Mouse (Mus musculus) CH12F3 (cell line): ENCODE results near the gene Tuba1a.
"Not testable (repeated sequence)": the region's sequence is repeated elsewhere in the genome, so short reads cannot be mapped to it uniquely, and the experiment has no call there.

Experiments used
- in situ Hi-C: fragments of 300-500 bp; cut with MboI; formaldehyde crosslinking; loops from 2 replicates; pipeline ENCODE4 v1.14.3; 2020; ENCODE audit warnings: low sequenced_read_pairs

The Tuba1a gene

DNA sequence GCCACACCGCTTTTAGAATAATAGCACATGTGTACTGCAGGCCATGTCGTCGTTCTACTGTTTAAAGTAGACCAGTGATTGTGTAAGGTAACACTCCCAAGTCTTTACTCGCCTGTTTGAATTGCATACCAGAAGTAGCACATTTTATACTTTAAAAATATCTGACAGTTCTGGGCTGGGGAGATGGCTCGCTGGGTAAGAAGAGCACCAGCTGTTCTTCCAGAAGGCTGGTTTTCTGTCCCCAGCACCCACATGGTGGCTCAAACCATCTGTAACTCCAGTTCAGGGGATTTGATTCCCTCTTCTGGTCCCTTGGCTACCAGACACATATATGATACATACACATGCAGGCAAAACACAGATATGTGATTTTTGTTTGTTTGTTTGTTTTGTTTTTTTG lies 4.0 kb upstream of the Tuba1a start:
- in situ Hi-C loops, result no loop called here

DNA sequence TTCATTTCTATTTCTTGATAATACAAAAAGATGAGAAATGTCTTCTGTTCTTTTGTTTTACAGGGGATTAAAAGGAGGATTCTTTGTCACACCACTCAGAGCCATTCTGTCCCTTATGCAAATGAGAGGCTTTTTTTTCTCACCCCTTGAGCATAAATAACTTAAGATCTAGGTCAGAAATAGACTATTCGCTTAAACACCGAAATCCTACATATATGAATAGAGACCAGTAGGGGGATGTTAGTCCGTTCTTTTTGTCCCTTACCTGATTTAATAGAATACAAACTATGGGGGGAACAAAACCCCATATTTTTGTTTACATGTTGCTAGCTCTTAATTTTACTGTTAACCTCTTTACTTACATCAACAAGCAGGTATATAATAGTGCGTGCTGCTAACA lies 2.5 kb upstream of the Tuba1a start:
- in situ Hi-C loops, result no loop called here

DNA sequence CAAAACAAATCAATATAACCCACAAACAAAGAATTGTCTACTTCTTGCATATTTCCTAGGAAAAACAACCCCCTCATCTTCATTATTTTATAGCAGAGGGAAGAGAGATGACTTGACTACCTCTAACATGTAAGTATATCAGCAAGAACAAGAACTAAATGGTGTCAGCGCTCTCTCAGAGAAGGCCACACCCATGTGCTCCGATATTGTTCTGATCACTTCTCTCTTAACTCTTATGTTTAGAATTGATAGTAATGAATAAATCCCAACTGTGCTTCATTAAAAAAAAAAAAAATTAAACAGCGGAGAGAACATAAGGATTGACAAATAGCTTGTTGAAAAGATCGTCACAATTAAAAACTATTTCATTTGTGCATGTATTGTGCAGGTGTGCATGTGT lies 1.8 kb upstream of the Tuba1a start:
- in situ Hi-C loops, result no loop called here

DNA sequence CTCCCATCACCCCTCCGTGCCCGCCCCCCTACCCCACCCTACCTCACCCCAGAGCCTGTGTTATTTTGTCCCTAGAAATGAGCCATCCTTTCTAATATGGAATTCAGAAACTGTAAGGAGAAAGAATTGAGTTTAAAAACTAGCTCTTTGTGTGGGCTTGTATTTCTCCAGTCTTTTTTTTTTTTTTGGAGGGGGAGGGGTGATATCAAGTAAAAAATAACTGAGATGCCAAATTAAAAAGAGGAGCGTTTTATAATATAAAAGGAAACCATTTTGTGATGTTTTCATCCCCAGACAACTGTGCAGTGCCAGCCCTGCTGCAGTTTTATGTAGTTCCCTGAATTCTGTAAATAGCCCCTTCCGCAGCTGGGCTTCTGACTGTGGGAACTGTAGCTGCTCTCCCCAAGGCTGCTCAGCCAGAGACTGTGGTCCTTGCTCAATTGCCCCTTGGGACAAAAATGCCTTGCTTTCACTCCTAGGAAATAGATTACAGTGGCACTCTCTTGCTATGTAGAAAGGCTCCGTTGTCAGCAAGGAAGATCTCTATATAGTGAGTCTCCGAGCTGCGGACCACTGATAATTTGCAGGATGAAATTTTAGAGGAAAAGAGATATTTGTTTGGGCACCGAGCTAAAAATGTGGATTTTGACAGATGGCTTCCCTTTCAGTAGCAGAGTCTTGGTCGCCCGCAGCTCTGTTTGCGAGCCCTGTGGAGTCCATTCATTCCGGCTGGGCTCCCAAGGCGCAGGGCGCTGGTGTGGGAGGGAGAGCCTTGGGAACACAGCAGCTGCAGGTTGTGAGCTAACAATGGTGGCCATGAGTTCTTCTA lies 1.1 kb upstream of the Tuba1a start:
- in situ Hi-C loops, result no loop called here

DNA sequence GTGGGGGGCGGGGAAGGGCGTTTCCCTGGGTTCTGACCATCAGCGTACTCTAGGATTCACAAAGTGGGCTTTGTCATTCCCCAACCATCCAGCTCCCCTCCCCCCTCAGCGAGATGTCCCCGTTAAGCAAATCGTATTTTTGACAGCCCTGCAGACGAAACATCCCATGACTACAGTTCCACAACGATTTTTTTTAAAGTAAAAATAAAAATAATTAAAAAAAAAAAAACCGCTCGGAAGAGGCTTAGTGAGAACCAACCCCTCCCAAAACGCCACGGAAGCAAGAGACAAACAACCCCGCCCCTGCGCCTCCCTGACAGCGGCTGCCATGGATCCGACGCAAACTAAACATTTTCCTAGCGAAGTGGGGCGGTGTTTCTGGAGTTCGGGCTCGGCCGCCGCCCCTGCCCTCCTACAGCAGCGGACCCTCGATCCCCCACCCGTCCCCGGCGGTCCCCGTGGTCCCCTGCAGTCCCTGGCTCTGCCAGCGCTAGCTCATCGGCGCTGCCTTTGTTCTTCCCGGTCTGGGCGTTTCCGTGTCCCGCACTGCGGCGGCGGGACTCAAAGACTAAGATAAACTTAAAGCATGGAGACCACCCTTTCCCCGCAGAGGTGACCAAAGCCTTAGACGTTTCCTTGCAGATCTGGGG lies 627 bp downstream of the Tuba1a start:
- in situ Hi-C loops, result no loop called here

DNA sequence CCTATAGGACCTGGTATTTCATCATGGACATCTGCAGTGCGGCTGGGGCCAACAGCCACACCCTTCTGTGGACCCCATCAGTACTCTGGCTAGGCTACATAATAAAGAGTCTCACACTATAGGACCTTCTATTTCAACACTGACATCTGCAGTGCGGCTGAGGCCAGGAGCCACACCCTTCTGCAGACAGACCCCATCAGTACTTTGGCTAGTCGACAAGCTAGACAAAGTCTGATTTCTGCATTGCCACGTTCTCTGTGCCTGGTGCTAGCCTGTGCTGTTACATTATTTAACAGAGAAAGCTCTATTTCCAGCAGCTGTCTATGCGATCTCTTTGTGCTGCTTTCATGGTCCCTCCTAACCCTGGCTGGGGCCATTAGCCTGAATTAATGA lies 1.4 kb downstream of the Tuba1a start:
- in situ Hi-C loops, result no loop called here

DNA sequence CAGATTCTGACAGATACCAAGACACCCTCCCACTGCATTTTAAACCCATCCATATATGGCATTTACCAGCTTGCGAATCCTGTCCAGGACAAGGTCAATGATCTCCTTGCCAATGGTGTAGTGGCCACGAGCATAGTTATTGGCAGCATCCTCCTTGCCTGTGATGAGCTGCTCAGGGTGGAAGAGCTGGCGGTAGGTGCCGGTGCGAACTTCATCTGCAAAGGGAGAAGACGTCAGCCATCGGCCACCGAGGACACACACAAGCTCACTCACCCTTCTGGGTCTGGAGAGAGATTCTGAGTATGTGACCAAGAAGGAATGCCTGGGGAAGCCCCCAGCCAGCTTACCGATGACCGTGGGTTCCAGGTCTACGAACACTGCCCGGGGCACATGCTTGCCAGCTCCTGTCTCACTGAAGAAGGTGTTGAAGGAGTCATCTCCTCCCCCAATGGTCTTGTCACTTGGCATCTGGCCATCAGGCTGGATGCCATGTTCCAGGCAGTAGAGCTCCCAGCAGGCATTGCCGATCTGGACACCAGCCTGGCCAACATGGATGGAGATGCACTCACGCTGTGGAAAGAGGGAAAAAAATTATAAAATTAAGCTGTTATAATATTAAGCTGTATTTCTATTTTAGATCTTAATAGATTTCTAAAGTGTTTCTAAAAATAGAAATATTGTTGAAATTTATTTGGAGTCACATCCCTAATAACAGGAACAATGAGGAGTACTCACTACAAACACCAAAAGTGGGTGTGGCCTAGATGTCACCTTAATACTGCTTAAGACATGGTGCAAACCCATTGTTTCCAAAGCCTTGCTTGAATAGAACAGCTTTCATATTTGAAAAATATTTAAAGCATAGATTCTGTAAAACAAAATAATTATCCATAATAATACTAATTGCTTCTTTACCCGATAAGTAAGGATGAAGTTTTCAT lies 2.1 kb downstream of the Tuba1a start:
- in situ Hi-C loops, result not testable (repeated sequence)

DNA sequence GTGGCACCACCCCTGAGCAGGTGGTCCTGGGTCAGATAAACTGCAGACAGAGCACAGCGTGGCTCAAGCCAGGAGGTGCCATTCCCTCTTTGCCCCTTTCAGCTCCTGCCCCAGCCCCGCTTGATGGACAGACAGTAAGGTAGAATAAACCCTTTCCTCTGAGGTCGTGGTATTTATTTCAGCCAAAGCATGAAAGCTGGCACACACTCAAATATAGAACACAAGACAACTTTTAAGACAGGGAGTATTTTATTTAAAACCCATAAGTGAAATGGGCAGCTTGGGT lies 4.0 kb downstream of the Tuba1a start:
- in situ Hi-C loops, result no loop called here

DNA sequence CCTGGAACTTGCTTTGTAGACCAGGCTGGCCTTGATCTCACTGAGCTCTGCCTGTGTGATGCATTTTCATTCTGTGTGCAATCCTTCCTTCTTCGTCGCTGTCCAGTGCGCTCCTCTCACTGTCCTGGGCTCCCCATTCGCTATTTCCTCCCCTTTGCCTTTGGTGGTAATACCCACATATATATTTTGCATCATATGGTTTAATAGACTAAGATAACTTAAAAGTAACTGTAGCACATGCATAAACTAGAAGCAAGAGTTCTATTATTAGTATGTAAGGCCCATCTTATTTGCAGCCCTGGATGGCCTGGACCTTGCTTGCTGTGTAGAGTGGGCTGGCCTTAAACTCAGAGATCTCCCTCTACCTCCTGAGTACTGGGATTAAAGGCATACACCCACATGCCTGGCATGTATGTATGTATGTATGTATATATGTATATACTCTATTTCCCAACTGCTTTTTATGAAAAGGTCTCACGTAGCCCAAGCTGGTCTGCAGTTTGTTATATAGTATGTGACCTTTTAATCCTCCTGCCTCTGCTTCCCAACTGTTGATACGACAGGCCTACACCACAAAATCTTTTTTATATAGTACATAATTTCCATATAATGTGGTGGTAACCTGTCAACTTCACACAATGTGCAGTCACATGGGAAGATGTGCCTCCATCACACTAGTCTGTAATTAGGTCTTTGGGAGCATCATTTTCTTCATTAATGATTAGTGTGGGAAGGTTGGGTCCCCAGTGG lies 4.5 kb downstream of the Tuba1a start:
- in situ Hi-C loops, result no loop called here

DNA sequence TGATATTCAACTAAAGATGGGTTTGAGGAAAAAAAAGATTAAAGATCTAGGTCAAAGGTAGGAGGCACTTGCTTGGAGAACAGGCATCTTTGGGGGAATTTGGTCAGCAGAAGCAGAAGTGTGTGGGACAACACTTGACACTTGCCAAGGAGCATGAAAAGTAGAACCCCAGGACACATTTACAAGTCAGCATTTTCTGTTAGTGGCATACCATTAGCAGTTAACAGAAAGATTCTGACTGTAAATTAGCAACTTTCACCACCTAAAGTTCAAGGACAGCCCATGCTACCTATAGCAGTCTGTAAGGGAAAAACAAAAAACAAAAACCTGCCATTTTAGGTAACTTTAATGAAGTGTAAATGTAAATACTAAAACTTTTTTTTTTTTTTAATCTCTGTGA lies 5.1 kb downstream of the Tuba1a start:
- in situ Hi-C loops, result no loop called here

DNA sequence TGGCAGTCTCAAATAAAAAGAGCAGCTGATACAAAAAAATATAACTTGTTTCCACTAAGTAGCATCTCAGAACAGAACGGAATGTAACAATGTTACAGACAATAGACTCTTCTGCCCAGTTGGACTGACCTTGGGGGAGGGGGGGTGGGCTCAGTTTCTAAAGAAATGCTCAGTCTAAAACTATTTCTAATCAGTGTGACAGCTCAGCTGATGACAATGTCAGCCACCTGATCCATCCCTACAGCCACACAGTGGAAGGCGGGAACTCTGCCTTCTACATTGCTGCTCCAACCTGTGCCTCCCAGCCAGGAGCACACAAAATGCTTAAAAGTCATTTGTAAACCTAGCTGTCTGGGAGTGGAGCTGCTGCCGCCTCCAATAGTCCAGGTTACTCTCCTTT lies 5.6 kb downstream of the Tuba1a start:
- in situ Hi-C loops, result no loop called here

DNA sequence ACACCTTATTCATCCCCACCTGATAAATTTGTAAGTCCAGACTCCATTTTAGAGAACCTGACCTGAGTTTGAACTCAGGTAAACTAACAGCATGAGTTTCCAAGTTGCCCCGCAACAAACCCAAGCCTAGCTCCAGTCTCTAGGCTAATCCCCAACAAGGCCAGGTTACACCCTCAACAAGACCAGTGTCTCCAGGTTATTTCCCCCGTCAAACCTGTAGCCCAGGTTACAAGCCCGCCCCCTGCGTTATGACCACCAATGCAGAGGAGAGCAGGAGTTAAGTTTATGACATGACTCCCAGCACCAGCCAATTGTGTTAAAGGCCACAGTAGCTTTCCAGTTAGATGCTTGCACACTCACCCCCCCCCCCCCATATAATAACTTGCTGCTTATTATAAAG lies 10.4 kb downstream of the Tuba1a start:
- in situ Hi-C loops, result no loop called here

DNA sequence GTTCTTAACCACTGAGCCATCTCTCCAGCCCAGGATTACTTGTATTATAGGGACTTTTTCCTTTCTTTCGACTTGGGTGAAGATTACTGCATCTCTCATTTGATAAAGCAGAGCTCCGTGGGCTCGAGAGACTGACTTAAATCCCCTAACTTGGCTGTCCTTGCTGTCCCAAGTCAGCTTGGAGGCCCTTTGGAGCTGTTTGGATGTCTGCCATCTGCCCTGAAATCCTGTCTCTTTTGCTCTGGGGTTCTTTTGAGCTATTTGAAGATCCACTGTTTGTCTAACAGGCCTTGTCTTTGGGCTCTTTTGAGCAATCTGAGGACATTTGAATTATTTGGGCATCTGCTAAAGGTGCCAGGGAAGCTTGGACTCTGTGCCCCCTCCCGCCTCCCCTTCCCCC lies 11.4 kb downstream of the Tuba1a start:
- in situ Hi-C loops, result no loop called here

DNA sequence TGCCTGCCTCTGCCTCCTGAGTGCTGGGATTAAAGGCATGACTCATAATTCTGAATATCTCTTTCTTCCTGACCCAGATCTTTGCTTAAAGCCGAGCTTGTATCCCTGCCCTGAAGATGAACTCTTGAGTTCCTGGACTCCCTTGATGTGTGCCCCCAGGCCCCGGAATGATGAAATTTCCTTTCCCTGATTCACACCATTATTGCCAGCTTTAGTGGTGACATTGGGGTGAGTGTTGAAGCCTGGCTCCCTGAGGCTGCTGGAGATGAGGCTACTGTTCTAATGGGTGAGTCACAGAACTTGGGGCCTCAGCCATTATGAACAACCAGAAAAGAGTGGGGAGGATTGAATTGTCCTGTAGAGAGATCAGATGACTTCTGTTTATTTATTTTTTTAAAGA lies 12.0 kb downstream of the Tuba1a start:
- in situ Hi-C loops, result no loop called here

DNA sequence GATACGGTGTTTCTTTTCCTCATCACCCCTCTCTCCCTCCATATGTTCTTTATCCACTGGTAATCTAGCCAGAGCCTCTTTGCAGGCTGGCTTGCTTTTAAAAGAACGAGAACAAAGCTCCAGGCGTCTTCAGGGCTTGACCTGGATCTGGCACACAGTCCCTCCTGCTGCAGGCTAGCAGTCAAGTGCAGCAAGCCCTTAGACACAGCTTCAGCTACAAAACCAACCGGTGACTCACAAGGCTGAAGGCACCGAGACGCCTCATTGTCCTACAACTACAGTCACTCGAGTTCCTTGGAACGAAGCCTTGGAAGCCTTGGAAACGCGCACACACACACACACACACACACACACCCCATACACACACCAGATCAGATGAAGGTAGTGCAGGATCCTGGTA lies 12.7 kb downstream of the Tuba1a start:
- in situ Hi-C loops, result no loop called here

DNA sequence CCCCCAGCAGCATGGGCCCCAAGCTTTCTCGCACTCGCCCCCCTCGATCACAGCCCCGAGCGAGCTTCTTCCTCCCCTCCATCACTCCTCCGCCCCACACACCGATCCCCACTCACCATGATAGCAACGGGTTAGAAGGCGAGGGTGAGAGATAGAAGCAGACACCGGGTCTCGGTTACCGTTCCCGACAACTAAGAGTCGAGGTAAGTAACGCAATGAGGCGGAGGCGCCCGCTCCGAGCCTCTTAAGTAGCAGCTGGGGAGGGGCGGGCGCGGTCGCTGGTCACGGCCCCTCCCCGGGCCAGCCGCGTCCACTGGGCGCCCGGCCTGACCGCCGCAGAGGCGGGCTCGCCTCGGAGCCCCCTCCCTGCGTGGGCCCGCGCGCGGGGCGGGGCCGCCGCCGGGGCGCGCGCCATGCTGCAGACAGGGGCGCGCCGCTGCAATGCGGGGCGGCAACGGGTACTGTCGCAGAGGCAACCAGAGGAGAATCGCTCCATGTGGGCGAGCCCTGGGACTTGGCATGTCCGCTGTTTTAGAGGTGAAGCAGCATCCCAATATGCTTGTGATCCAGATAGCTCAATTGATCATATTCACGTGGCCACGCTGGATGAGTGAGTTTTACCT lies 19.2 kb downstream of the Tuba1a start, which contains the start of gene Tuba1b:
Gene Tuba1b, minus strand, starts transcription at position 349 of the 623 bp plus-strand sequence.
- in situ Hi-C loops, result no loop called here

DNA sequence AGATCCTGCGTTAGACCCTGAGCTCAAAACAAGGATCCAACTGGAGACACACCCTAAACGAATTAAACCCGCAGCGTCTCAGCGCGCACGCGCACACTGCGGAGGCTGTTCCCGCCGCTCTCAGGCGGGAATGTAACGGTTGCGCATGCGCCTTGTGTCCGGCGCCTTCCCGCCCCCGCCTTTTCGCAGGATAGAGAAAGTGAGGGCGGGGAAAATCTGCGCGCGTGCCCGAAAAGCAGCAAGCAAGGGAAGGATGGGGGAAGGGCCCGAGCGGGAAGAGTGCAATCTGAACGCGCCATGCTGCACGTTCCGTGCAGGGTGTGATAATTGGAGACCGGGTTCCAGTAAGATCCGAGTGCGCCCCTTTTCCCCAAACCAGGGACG lies 19.7 kb downstream of the Tuba1a start:
- in situ Hi-C loops, result no loop called here

DNA sequence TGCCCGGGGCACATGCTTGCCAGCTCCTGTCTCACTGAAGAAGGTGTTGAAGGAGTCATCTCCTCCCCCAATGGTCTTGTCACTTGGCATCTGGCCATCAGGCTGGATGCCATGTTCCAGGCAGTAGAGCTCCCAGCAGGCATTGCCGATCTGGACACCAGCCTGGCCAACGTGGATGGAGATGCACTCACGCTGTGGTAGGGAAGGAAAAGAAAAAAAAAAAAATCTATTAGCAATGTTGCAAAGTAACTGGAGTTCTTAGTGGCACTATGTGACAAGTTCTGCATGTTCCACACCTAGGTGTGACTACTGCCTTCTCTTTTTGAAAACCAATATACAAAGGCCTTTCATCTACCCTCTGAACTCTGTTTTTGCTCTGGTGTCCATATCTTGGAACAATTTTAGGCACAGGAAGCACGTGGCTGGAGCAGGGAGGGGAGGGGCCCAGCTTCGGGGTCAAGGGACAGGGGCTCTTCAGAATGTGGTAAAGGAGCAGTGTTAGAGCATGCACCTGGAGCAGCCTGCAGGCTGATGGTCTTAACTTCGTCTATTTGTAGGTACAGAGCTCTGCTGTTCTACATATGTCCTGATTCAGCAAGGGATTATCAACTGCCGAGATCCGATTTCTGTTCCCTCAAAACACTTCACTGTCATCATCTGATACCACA lies 20.4 kb downstream of the Tuba1a start:
- in situ Hi-C loops, result not testable (repeated sequence)

DNA sequence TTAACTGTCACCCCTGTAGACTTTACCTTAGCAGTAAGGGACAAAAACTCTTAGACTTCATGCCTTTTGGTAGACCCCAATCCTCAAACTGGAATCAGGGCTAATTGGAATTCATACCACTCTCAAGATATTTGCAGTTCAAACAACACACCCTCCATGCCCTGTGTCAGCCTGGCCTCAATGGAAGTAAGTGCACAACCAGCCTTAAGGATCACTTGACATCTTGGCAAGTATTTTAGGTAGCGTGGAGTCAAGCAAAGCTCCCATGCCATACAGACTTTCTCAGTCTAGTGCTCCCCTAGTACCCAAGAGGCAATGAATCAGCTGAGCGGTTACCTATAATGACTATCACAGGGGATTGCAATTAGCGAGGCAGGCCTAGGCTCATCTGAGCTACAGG lies 22.5 kb downstream of the Tuba1a start:
- in situ Hi-C loops, result no loop called here
